Mouse (Mus musculus) erythroblast, embryonic 14.5 days (primary cell): ENCODE results near the gene Nipal4.

Source experiments
- GATA1 ChIP-seq: IDR thresholded peaks from 2 replicates; pipeline ENCODE4 v1.6.1; 2012; ENCODE audit warnings: low read length, inconsistent platforms, mixed read lengths
- TAL1 ChIP-seq: IDR thresholded peaks from 3 replicates; pipeline ENCODE4 v1.6.1; 2012; ENCODE audit warnings: low read length, inconsistent platforms, mixed read lengths

DNA sequence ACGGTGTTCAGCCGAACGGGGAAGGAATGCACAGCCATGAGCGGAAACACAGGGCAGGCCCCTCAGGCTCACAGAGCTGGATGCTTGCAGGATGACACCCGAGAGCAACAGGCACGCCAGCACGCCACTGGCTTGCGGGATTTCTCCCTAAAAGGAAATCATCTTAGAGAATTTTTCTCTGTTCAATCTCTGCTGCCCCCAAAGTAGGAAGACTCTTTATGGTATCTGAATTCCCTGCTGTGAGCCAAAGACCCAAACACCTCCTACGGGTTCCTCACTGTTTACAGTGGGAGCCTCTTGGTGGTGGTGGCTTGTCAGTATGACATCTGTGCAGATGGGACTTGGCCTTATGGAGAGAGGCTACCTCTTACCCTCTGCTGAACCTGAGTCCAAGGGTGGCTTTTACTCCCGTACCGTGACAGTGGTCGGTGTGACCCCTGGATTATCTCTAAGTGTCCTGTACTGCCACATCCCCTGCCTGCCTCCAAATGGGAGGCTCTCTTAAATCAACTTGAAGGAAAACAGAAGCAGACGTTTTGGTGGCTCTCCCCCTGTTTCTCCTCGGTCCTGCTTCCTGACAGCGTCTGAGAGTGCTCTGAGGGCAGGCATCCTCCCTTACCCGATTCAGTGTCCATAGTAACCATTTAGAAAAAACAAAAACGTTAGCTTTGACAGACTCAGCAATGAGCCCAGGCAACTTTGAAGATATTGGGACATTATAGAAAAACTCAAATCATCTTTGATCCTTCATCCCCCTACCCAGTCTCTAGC, 39.5 kb upstream of the Nipal4 start:
- TF ChIP-seq TAL1 (no peak), GATA1 (no peak)
